Mouse (Mus musculus): ENCODE measurements around the gene Ccnt1.
"Not testable (repeated sequence)": the region's sequence is repeated elsewhere in the genome, so short reads cannot be mapped to it uniquely, and the experiment has no call there.

Ccnt1 gene

DNA sequence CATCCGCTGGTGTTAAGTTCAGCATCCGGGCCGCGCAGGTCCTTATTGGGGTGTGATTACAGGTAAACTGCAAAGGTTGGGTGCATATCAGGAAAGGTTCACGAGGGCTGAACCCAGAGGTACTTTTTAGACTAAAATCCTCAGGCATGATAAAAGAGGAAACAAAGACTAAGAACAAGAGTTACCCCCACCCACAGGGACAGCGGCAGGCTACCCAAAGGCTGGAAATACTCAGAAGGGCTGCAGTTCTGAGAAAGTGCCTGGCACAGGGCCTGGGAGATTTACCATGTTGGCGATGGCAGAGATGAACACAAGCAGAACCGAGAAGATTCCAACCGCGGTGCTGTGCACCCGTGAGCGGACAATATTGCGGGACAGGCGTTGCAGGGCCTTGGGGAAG, 25.9 kb upstream of the Ccnt1 start:
- no peak for DNase-seq (ENCODE audit: extremely low read depth, low read depth)

DNA sequence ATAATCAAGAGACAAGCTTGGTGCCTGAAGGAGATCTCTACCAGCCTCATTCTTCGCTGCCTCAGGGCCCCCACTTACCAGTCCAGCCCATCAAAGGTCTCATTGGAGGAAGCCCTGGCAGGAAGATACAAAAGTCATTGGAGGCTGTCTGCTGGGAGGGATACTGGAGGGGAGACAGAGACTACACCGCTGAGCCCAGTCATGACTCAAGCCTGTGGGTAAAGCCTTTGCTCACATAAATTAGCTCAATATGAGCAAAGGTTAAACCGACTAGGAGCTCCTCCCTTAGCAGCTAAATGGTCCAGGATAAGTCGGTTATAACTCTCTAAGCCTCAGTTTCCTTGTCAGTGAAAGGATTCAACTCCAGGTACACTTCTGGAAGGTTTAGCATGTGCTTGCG, 24.3 kb upstream of the Ccnt1 start:
- DNase-seq (ENCODE audit: extremely low read depth, low read depth), result no peak

DNA sequence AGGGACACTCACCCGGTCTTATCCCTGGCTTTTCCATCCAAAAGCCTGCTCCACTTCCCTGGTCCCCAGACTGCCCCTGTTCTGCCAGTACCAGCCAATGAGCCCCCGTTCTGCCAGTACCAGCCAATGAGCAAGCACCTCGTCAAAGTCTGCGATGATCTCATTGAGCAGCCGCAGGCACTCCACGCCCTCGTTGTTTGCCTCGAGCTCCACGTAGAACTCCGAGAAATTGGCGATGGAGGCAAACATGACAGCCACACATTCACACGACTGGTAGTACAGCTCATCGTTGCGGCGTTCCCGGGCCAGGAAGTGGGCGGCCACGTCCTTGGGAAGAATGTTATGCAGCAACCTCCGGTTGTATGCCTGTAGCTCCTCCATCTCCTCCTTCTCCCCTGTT, 23.5 kb upstream of the Ccnt1 start:
- DNase-seq (ENCODE audit: extremely low read depth, low read depth), result no peak

DNA sequence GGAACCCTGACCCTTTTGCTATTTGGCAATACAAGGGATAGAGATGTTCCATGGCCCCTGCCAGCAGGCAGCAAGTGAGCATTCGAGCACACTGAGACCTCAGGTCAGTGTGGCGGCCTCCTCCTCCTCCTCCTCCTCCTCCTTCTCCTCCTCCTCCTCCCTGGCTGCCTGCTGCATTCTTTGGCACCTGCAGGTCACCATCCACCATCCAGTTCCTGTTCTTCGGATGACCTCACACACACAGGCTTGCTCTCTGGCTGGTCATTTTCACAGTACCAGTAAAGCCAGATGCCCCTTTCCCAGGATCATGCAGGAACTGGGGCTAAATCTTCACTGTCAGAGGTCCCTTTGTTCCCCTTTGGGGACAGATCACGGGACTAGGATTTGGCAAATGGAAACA, 20.7 kb upstream of the Ccnt1 start:
- no peak for DNase-seq (ENCODE audit: extremely low read depth, low read depth)

DNA sequence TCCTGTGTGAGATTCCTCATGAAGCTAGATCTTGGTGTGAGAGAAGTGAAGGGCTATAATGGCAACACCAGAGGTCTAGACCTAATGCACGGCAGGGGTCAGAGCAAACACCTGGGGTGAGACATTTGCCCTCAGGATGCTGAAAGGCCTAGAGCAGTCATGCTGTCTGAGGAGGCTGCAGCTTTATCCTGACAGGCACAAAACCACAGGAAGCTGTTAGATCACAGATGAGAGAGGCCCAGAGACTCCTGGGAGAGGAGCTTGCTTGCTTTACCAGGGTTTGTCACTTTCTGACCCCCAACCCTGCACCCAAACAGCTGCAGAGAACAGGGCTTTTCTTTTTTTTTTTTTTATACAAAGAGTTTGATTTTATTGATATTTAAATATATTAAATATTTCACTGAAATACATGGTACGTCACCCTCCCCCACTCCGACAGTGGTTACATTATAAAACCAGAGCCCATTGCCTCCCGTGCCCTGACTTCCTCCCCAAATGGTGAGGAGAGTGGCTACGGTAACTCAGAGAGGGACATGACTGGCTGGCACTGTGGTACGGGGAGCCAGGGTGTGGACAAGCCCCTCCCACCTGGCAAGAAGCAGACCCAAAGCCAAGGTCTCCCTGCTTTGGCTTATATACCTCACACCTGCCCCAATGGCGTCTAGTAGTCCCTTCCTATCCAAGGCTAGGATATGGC, 19.1 kb upstream of the Ccnt1 start:
- no peak for DNase-seq (ENCODE audit: extremely low read depth, low read depth)

DNA sequence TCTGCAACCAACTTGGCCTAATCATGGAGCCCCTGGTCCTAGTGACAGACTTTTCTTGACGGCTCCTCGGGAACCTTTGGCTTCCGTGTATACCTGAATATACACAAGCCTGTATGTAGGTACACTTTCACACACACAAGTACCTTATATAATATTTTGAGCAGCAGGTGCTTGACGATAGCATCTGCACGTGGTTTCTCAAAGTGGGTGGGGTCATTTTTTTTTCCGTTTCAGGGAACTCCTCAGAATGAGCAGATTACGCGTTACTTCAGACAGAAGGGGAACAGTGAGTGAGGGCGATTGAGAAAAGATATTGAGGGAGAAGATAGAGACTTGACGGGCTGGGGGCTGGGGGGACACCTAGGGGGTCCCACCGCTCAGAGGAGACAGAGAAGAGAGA, 17.0 kb upstream of the Ccnt1 start:
- no peak for DNase-seq (ENCODE audit: extremely low read depth, low read depth)

DNA sequence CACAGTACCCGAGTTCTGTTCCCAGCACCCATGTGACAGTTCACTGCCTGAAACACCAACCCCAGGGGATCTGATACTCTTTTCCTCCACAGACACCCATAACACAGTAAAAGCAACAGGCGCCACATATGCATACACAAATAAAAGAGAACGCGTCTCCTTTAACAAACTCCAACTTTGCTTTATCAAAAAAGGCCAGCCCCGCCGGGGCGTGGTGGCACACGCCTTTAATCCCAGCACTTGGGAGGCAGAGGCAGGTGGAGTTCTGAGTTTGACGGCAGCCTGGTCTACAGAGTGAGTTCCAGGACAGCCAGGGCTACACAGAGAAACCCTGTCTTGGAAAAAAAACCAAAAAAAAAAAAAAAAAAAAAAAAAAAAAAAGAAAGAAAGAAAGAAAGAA, 15.4 kb upstream of the Ccnt1 start:
- DNase-seq (ENCODE audit: extremely low read depth, low read depth), result not testable (repeated sequence)

DNA sequence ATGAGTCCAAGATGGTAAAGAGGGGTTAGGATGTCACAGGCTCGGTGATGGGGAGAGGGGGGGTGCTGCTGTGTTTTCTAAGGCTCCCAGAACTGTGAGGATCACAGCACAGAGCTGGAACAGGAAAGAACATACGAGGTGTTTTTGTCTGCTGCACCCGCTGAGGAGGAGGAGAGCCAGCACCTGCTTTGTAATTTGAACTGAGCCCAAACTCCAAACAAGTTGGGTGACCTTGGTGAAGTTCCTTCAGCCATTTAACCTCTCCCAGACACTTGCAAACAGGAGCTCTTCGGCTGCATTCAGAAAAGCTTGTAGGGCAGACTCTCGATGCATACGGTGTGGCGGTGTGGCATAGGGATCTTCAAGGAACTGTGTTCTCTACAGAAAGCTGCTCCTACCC, 14.7 kb upstream of the Ccnt1 start:
- DNase-seq (ENCODE audit: extremely low read depth, low read depth), result no peak

DNA sequence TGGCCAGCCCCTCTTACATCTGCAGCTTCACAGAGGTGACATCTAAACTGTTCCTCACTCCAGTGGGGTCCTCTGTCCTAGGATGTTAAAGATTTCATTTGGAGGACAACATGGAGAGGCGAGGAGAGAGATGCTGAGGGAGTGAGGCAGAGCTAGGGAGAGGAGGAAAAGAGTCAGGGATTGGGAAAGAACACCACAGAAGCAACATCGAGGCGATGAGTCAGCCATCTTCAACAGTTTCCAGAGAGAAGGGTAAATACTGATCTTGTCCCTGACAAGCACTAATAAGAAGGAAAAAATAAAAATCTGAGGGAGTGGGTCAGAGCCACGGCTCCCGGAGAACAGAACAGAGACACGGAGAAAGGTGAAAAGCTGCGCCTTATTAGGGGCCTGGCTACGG, 12.3 kb upstream of the Ccnt1 start:
- no peak for DNase-seq (ENCODE audit: extremely low read depth, low read depth)

DNA sequence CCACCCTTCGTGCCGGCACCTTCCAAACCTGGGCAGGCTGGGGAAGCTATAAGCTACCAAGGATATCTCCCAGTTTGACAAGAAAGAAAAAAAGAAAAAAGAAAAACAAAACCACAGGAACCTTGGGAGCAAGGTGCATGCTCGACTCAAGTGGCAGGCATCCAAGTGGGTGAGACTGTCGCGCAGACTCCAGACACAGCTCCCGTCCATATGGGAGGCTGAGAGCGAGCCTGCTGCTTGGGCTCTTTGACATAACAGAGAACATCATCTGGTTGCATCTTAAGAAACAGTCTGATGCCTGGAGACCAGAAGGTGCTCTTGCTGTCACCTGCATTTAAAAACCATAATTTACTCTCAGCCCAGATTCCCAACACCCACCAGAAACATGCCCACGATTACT, 11.7 kb upstream of the Ccnt1 start:
- no peak for DNase-seq (ENCODE audit: extremely low read depth, low read depth)

DNA sequence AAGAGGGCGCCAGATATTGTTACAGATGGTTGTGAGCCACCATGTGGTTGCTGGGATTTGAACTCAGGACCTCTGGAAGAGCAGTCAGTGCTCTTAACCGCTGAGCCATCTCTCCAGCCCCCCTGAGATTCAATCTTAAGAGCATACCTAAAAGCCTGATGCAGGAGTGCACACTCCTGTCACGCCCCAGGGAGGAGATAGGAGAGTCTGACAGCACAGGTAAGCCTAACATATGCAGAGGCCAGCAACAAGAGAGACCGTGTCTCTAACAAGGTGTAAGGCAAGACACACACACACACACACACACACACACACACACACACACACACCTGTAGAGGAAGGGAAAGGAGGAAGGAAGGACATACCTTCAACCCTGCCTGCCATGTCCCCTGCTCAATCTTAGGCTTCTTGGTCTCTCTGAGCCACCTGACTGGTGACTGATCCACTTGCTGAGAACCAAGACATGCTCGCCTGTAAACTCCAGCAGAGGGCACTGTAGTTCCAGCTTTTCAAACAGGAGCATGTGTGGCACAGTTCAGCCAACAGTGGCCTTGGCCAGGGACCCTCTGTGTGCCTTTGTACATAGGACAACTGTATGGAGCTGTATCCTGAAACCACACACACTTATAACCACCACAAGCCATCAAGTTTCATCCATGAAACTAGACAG, 9.2 kb upstream of the Ccnt1 start:
- DNase-seq (ENCODE audit: extremely low read depth, low read depth), result peak; percentile 90

DNA sequence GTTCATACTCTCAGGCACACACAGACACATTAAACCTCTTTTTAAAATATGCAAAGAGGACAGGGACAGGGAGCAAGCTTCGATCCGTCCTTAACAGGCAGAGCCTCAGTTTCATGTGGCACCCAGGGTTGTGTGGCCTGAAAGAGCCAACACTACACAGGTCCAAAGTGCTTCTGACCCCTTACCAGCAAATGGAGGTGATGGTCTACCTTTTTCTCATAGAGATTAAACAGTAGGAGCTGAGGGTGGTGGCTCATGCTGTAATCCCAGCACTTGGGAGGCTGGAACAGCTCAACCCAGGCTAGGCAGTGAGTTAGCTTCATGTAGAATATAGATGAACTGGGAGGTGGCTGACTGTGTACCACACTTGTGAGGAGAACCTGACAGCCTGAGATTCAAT, 8.6 kb upstream of the Ccnt1 start:
- no peak for DNase-seq (ENCODE audit: extremely low read depth, low read depth)

DNA sequence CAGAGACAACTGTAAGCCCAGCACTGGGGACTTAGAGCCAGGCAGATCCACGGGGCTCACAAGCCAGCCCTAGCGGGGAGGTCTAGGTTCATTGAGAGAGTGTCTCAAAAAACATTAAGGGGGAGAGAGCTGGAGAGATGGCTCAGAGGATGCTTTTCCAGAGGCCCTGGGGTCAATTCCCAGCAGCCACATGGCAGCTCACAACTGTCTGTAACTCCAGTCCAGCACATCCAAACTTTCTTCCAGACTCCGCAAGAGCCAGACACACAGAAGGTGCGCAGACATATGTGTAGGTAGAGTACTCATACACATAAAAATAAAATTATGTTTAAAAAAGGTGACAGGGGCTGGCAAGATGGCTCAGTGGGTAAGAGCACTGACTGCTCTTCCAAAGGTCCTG, 2.6 kb upstream of the Ccnt1 start:
- DNase-seq (ENCODE audit: extremely low read depth, low read depth), result no peak

DNA sequence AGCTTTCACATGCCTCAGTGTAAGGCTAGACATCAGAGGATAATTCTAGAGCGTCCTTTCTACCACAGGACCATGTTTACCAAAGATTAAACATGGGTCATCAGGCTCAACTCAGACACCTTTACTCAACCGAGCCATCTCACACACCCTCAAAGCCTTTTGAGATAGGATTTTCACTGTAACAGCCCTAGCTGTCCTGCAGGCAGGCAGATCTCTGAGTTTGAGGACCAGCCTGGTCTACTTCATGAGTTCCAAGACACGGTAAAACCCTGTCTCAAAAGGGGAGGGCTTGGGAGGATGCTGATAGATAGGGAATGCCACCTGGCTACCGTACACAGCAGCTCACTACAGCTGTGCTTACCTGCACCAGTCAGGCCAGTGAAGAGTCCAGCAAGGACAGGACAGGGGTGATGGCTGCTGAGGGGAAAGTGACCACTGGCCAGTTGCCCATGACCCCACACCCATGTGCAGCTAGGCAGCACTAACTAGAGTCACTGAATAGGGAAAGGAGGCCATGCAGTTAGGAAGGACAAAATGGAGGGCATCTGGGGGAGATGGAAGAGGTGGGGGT, 843 bp downstream of the Ccnt1 start:
- no peak for DNase-seq (ENCODE audit: extremely low read depth, low read depth)

DNA sequence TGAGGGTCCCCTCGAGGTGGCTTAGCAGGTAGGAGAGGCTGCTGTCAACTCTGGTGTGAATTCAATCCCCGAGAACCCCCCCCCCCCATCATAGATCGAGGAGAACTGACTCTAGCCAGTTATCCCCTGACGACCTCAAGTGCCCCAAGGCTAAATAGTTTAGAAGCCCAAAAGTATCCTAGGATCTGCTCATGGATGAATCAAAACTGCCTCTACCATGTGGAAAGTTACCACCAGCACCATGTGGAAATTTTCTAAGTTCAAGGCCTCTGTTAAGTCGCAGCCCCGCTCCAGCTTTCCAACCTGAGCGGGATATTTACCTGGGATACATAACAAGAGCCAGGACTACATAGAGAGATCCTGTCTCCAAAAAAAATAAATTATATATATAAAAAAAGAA, 1.5 kb downstream of the Ccnt1 start:
- DNase-seq (ENCODE audit: extremely low read depth, low read depth), result no peak

DNA sequence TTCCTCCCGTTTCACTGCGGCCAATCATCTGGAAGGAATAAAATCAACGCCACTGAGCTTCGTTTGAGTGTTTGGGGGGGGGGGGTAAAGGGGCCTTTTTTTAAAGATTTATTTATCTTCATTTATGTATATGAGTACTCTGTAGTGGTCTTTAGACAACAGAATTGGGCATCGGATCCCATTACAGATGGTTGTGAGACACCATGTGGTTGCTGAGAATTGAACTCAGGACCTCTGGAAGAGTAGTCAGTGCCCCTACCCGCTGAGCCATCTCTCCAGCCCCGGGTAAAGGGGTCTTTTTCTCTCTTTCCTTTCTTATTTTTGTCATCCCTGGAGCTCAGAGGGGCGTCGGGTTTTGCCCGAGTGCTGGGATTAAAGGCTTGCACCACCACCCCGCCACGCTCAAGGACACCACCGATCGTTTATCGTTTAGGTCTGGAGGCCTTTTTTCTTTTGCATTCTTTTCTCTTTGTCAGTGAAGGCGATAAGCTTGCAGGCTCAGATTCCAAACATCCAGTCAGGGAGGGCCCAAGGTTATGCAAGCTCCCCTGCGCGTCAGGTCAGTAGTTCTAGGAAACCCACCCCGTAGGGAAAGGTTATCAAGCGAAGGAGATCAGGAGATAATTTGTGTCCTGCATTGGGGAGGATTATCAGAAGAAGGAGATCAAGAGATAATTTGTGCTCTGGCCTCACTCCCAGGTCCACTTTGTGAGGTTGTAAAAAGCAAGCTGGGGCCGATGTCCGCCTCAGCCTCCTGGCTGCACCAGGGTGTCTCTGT, 2.3 kb downstream of the Ccnt1 start:
- DNase-seq (ENCODE audit: extremely low read depth, low read depth), result no peak

DNA sequence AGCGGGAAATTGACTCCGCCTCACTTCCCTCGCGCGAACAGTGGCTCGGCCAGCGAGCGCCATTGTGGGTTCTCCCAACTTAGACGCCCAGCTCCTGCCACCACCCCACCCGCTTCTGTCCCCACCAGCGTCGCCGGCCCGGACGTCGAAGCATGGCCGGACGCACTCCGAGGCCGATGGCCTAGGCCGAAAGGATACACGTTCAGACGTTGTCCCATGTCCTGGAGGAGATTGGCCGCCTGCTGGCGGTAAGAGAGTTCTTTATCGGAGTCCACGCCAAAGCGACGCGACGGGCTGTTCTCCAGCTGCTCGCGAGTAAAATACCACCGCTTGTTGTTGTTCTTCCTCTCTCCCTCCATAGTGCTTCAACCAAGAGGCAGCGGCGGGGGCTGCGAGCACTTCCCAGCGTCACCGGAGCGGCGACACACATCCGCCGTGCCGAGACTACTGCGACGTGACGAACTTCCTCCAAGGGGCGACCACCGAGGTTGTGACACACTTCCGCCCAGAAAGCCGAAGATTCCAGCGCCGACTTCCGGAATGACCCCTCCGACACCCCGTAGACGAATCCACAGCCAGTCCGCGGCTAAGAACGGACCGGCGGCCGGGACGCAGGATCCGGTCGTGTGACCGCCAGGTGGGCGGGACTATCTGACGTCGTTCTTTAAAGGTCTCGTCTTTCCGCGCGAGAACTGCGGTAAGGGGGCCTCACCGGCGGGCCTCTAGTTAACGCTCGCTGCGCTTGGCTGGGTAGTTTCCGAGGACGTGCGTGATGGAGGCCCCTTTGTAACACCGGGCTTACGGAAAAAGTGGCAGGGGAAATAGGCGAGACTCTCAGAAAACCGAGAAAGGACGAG, 3.2 kb downstream of the Ccnt1 start:
- DNase-seq (ENCODE audit: extremely low read depth, low read depth), result peak; percentile 100

DNA sequence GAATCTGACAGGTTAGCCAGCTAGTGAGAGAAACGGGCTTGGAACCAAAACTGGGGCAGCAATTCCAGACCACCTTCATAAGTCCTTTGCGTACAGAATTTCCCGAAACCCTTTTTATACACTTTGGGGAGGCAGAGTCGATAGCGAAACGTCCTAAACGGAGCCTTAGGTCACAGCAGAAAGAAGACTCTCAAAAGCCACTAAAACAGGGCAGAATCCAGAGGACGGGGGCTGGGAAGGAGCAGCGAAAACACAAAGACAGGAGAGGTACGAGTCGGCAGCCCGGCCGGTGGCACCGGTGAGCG, 3.8 kb downstream of the Ccnt1 start:
- DNase-seq (ENCODE audit: extremely low read depth, low read depth), result no peak

DNA sequence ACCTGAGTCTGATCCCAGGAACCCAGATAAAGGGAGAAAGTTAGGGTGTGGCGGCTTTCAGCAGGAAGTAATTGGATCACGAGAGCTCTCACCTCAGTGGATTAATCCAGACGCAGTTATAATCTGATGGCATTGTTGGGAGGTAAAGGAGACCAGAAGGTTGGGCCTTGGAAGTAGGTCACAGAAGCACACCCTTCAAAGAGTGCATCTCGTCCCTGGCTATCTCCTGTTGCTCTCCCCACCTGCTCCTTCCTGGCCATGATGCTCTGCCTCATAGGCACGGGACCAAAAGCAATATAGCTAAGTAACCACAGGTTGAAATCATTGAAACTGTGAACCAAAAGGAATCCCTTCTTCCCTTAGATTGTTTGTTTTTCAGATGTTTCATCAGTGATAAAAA, 13.5 kb downstream of the Ccnt1 start:
- no peak for DNase-seq (ENCODE audit: extremely low read depth, low read depth)

DNA sequence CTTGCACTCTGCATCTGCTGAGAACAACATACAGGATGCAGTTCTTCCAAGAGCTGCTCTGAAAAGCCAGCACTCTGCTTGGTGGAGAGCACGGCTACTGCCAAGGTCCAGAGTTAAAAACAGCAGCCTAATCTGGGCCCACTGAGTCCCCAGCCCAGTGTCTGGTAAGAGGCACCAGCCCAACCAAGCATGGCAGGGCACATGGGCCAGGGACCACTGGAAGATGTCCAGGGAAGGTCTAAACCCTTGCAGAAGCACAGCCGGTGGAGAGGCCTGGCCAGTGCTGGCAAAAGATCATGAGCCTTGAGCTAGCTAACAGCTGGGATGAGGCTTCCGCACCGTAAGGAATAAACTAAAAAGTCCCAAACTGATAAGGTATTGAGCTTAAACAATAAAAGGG, 14.8 kb downstream of the Ccnt1 start:
- DNase-seq (ENCODE audit: extremely low read depth, low read depth), result no peak

DNA sequence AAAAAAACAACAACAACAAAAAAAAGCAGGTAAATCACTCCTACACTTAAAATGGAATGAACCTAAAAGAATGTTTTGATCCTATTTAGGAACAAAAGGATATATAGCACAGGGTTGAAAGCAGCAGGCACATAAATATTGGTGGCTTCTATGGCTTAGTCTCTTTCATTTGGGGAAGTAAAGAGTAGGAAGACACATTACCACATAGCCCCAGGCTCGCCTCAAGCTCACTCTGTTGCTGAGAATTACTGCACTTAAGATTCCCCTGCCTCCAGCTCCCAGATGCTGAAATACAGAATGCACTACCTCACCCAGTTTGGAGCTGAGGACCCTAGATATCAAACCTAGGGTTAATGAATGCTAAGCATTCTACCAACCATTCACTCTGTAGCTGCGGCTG, 18.0 kb downstream of the Ccnt1 start:
- DNase-seq (ENCODE audit: extremely low read depth, low read depth), result no peak

DNA sequence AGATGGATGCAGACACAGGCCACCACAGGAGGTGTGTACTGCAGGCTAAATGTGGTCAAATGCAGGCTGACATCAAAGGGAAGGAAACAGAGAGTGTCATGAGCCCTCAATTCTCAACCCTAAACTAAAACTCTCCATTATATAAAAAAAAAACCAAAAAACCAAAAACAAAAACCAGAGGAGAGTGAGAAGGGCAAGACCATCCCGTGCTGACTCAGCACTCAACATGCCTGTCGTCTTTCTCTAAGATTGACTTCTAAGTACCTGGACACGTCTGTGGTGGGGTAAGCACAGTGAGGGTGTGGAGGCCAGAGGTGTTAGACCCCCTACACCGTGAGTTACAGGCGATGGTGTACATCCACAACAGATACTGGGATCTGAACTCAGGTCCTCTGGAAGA, 23.9 kb downstream of the Ccnt1 start:
- no peak for DNase-seq (ENCODE audit: extremely low read depth, low read depth)

All from MEL-GATA-1-ER (cell line).